Mouse (Mus musculus) megakaryocyte, embryonic 14.5 days (primary cell): ENCODE data around the gene Srgn. TPM values are rescaled to one million over a fixed set of nuclear protein-coding genes. Genes with fewer than 3 reads are reported as not detected.

Experiments
- H3K27me3 ChIP-seq: replicated peaks from 2 replicates; pipeline ENCODE3; 2012; ENCODE audit warnings: inconsistent platforms
- H3K36me3 ChIP-seq: replicated peaks from 2 replicates; pipeline ENCODE3; 2012; ENCODE audit warnings: low read length, inconsistent platforms, mixed read lengths
- H3K4me1 ChIP-seq: 2 replicates; pipeline ENCODE4 v1.6.1; 2012; ENCODE audit warnings: inconsistent platforms
- H3K4me3 ChIP-seq: replicated peaks from 2 replicates; pipeline ENCODE3; 2012; ENCODE audit warnings: moderate library complexity, mild to moderate bottlenecking, inconsistent platforms
- H3K9me3 ChIP-seq: 2 replicates; pipeline ENCODE4 v1.6.1; 2012; ENCODE audit warnings: inconsistent platforms
- FLI1 ChIP-seq: IDR thresholded peaks from 2 replicates; pipeline ENCODE4 v1.6.1; 2012; ENCODE audit warnings: low read length, inconsistent platforms, mixed read lengths
- GATA1 ChIP-seq: IDR thresholded peaks from 3 replicates; pipeline ENCODE4 v1.6.1; 2012; ENCODE audit warnings: mixed read lengths, low read length, inconsistent platforms, borderline replicate concordance
- polyA plus RNA-seq: library from polyadenylated mRNA; stranded (reverse); fragments of >175 nt; gene quantifications from 2 replicates; pipeline ENCODE4 v1.2.3, GENCODE M21; 2012; ENCODE audit warnings: low replicate concordance; ENCODE audit not compliant: insufficient read depth

The Srgn gene
- polyA plus RNA-seq: 95.0 and 696 TPM in 2 replicates

GRCm38 (mm10) chr10:62527351-62527750, at the start of gene Srgn:
TSS of gene Srgn (minus strand) at chr10:62527451.
- peaks cover 69% of the 10 kb centered on the region for H3K4me1 ChIP-seq
- H3K36me3 ChIP-seq: no peaks in the 10 kb centered on the region
- no peaks in the 10 kb centered on the region for H3K9me3 ChIP-seq
- no peak within 1 kb of the TSS for H3K4me3 ChIP-seq
- peaks cover 4% of the 10 kb centered on the region for H3K27me3 ChIP-seq
- TF ChIP-seq GATA1 (no peak), FLI1 (no peak)

- H3K4me3 ChIP-seq: no peak overlapping the region
- H3K9me3 ChIP-seq: no peaks in the 10 kb centered on the region
- H3K36me3 ChIP-seq: peaks cover 53% of the 10 kb centered on the region
- H3K4me1 ChIP-seq: peaks cover 27% of the 10 kb centered on the region
- TF ChIP-seq GATA1 (no peak), FLI1 (no peak)
- H3K27me3 ChIP-seq: no peaks in the 10 kb centered on the region
Observed at GRCm38 (mm10) chr10:62575001-62575400, 47.8 kb upstream of the Srgn start.

- Histone ChIP-seq H3K4me1 (peaks cover 11% of the 10 kb centered on the region), H3K27me3 (no peaks in the 10 kb centered on the region), H3K36me3 (peaks cover 84% of the 10 kb centered on the region), H3K9me3 (no peaks in the 10 kb centered on the region), H3K4me3 (no peak overlapping the region)
- TF ChIP-seq GATA1 (no peak), FLI1 (no peak)
Observed at GRCm38 (mm10) chr10:62570126-62570871, 43.0 kb upstream of the Srgn start.

- Histone ChIP-seq H3K27me3 (no peaks in the 10 kb centered on the region), H3K4me1 (peaks cover 4% of the 10 kb centered on the region; the same call in 1 of the 2 replicates), H3K9me3 (no peaks in the 10 kb centered on the region), H3K36me3 (peaks cover 83% of the 10 kb centered on the region), H3K4me3 (no peak overlapping the region)
- TF ChIP-seq FLI1: no peak
- no peak for TF ChIP-seq GATA1
Observed at GRCm38 (mm10) chr10:62568861-62569260, 41.6 kb upstream of the Srgn start.

- TF ChIP-seq FLI1: no peak
- TF ChIP-seq GATA1: no peak
- Histone ChIP-seq H3K4me3 (no peak overlapping the region), H3K9me3 (no peaks in the 10 kb centered on the region), H3K36me3 (peaks cover 64% of the 10 kb centered on the region), H3K27me3 (no peaks in the 10 kb centered on the region), H3K4me1 (peaks cover 33% of the 10 kb centered on the region)
Observed at GRCm38 (mm10) chr10:62557736-62558135, 30.5 kb upstream of the Srgn start.

- Histone ChIP-seq H3K27me3 (no peaks in the 10 kb centered on the region), H3K36me3 (peaks cover 52% of the 10 kb centered on the region), H3K9me3 (no peaks in the 10 kb centered on the region), H3K4me1 (peaks cover 36% of the 10 kb centered on the region), H3K4me3 (no peak overlapping the region)
- TF ChIP-seq FLI1: no peak
- no peak for TF ChIP-seq GATA1
Observed at GRCm38 (mm10) chr10:62556558-62556901, 29.3 kb upstream of the Srgn start.

GRCm38 (mm10) chr10:62555705-62556557, 28.7 kb upstream of the Srgn start:
- Histone ChIP-seq H3K4me3 (peak overlapping the region; percentile 23), H3K27me3 (no peaks in the 10 kb centered on the region), H3K4me1 (peaks cover 37% of the 10 kb centered on the region), H3K36me3 (peaks cover 47% of the 10 kb centered on the region), H3K9me3 (no peaks in the 10 kb centered on the region)
- no peak for TF ChIP-seq FLI1
- TF ChIP-seq GATA1: no peak

- Histone ChIP-seq H3K36me3 (peaks cover 24% of the 10 kb centered on the region), H3K9me3 (no peaks in the 10 kb centered on the region), H3K4me3 (peak overlapping the region; percentile 72), H3K4me1 (peaks cover 56% of the 10 kb centered on the region), H3K27me3 (no peaks in the 10 kb centered on the region)
- TF ChIP-seq GATA1: no peak
- no peak for TF ChIP-seq FLI1
Observed at GRCm38 (mm10) chr10:62553611-62554091, 26.4 kb upstream of the Srgn start.

- TF ChIP-seq FLI1 (no peak), GATA1 (no peak)
- Histone ChIP-seq H3K9me3 (no peaks in the 10 kb centered on the region), H3K4me3 (no peak overlapping the region), H3K36me3 (peaks cover 3% of the 10 kb centered on the region), H3K27me3 (no peaks in the 10 kb centered on the region), H3K4me1 (peaks cover 59% of the 10 kb centered on the region)
Observed at GRCm38 (mm10) chr10:62550787-62551300, 23.6 kb upstream of the Srgn start.
